Mouse (Mus musculus): ENCODE measurements around the gene Myrip. TPM values are rescaled to one million over a fixed set of nuclear protein-coding genes. Genes with fewer than 3 reads are reported as not detected.

Myrip gene
- polyA plus RNA-seq, 1 experiment from 2014 or later = 0.86 TPM

DNA sequence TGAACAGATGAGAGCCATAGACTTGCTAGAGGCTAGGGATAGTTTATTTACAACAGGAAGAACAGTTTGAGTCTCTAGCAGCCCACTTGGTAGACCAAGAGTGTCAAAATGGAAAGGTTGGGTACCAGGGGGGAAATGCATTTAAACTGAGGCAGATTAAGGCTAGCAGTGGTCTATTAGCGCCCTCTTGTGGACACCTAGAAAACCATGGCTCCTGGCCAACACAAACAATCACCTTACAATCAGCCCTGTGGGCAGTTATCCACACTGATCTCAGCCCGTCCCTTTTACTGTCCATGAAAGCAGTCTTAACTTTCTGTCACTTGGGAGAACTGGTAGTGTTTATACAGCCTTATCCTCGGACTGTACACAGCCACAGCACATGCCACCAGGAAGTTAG is 195.4 kb downstream of the Myrip start:
- Histone ChIP-seq H3K9me3 (ENCODE audit: control insufficient read depth, low read length) (no peaks in the 10 kb centered on the region), H3K27ac (ENCODE audit: low read depth, low read length) (no peak overlapping the region), H3K36me3 (ENCODE audit: control insufficient read depth, insufficient read depth, low read length) (peaks cover 13% of the 10 kb centered on the region), H3K4me3 (ENCODE audit: low read depth, low read length) (no peak overlapping the region), H3K27me3 (ENCODE audit: control insufficient read depth, insufficient read depth, low read length) (no peaks in the 10 kb centered on the region), H3K4me2 (ENCODE audit: low read depth, low read length, severe bottlenecking) (no peak overlapping the region), H3K9ac (ENCODE audit: low read length) (no peak overlapping the region), H3K4me1 (replicated peaks; ENCODE audit: control insufficient read depth, insufficient read depth, low read length) (peaks cover 7% of the 10 kb centered on the region)
- 13% methylated on average over 3 of the region's 3 CpGs for WGBS
- ATAC-seq (replicated peaks; ENCODE audit: low FRiP score) (peak; percentile 22), DNase-seq (ENCODE audit: low spot score) (peak; percentile 77)

DNA sequence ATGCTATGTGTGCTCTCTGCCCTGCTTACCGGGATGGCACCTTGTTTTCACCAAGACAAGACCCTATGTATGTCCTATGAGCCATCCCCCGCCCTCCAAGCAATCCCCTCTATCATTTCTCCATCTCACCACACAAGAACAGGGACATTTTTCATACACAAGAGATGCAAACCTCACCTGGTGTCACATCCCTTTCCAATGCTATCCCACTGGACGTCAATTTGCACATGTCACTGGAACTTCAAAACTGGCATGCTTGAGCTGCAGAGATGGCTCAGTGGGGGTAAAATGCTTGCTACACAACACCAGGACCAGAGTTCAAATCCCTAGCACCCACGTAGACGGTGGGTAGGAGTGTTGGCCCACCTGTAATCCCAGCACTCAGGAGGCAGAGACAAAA is 196.7 kb downstream of the Myrip start:
- Histone ChIP-seq H3K4me1 (replicated peaks; ENCODE audit: control insufficient read depth, insufficient read depth, low read length) (peaks cover 7% of the 10 kb centered on the region), H3K36me3 (ENCODE audit: control insufficient read depth, insufficient read depth, low read length) (peaks cover 13% of the 10 kb centered on the region), H3K27me3 (ENCODE audit: control insufficient read depth, insufficient read depth, low read length) (no peaks in the 10 kb centered on the region), H3K4me2 (ENCODE audit: low read depth, low read length, severe bottlenecking) (no peak overlapping the region), H3K4me3 (ENCODE audit: low read depth, low read length) (no peak overlapping the region), H3K27ac (ENCODE audit: low read depth, low read length) (no peak overlapping the region), H3K9me3 (ENCODE audit: control insufficient read depth, low read length) (no peaks in the 10 kb centered on the region), H3K9ac (ENCODE audit: low read length) (no peak overlapping the region)
- no peak for DNase-seq (ENCODE audit: low spot score)
- no peak for ATAC-seq (replicated peaks; ENCODE audit: low FRiP score)
- WGBS = 86% methylated on average over 5 of the region's 5 CpGs

DNA sequence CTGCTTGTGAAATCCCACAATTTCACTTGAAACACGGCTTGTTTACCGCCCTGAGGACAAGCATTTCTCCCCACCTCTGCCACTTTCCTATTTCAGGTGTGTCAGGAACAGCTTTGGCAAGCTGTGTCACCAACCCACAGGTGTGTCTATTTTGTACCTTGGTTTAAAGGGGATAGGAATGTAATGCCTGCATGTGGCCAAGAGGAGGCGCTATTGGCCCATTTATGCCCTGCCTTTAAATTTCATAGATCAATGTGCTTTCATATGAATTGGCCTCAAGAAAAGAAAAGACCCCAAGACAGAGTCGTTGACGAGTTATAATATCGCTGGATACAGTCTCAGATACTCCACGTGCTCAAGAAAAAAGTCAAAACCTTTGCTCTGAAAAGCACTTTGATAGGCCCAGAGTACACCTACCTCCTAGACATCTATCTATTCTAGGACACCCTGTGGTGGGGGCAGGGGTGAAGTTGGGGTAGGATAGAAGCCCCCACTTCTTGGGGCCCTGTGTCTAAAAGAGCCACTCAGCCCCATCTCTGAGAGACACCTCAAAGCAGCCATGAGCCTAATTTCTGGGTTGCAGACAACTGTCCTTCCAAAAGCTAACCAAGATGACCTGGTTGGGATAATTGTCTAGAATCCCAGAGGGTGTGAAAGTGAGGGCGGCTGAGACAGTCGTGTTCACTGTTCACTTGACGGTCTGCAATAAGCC is 200.0 kb downstream of the Myrip start:
- Histone ChIP-seq H3K4me1 (replicated peaks; ENCODE audit: control insufficient read depth, insufficient read depth, low read length) (no peaks in the 10 kb centered on the region), H3K27ac (ENCODE audit: low read depth, low read length) (no peak overlapping the region), H3K27me3 (ENCODE audit: control insufficient read depth, insufficient read depth, low read length) (no peaks in the 10 kb centered on the region), H3K9me3 (ENCODE audit: control insufficient read depth, low read length) (no peaks in the 10 kb centered on the region), H3K36me3 (ENCODE audit: control insufficient read depth, insufficient read depth, low read length) (no peaks in the 10 kb centered on the region), H3K4me3 (ENCODE audit: low read depth, low read length) (no peak overlapping the region), H3K9ac (ENCODE audit: low read length) (no peak overlapping the region), H3K4me2 (ENCODE audit: low read depth, low read length, severe bottlenecking) (no peak overlapping the region)
- DNase-seq (ENCODE audit: low spot score) = peak; percentile 58
- WGBS = 42% methylated on average over 10 of the region's 10 CpGs
- peak; percentile 35; the same call in 1 of the 2 replicates for ATAC-seq (replicated peaks; ENCODE audit: low FRiP score)

DNA sequence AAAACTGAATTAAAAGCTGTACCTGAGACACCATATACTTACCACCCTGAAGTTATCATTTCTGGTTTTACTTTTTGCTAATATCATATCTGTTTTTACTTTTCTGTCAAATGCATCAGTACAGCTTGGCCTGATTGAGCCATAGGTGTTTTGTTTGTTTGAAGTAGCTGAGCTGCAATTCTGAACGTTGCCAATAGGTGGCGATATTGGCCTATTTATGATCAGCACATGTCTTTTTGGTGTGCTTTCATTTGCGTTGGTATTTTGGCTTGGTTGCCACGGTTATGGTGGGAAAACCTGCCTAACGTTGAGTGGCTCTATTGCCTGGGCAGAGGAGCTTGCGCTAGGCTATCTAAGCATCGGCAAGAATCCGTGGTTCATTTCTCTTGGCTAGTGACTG is 200.7 kb downstream of the Myrip start:
- Histone ChIP-seq H3K4me3 (ENCODE audit: low read depth, low read length) (no peak overlapping the region), H3K27me3 (ENCODE audit: control insufficient read depth, insufficient read depth, low read length) (no peaks in the 10 kb centered on the region), H3K9ac (ENCODE audit: low read length) (no peak overlapping the region), H3K4me2 (ENCODE audit: low read depth, low read length, severe bottlenecking) (no peak overlapping the region), H3K4me1 (replicated peaks; ENCODE audit: control insufficient read depth, insufficient read depth, low read length) (no peaks in the 10 kb centered on the region), H3K27ac (ENCODE audit: low read depth, low read length) (no peak overlapping the region), H3K9me3 (ENCODE audit: control insufficient read depth, low read length) (peaks cover 3% of the 10 kb centered on the region; the same call in 1 of the 2 replicates), H3K36me3 (ENCODE audit: control insufficient read depth, insufficient read depth, low read length) (no peaks in the 10 kb centered on the region)
- WGBS = 9% methylated on average over 8 of the region's 8 CpGs
- DNase-seq (ENCODE audit: low spot score) (peak; percentile 91), ATAC-seq (replicated peaks; ENCODE audit: low FRiP score) (peak; percentile 62; the same call in 1 of the 2 replicates)

DNA sequence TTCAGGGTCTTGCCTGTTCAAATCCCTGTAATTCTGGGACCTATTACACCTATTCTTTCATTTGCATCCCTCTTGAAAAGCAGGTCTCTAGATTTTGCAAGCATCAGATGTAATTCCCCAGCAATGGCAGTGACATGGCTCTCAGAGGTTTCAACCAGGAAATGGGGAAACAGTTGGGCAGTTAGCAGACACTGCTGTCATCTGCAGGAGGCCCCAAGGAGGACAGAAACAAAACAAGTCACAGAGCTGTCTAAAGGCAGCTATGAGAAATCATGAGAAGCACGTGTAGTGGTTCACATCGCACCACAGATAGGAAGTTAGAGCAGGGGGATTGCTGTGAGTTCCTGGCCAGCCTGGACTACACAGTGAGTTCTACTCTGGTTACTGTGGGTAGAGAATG is 203.1 kb downstream of the Myrip start:
- no peak overlapping the region for H3K9ac ChIP-seq (ENCODE audit: low read length)
- DNase-seq (ENCODE audit: low spot score) (no peak), ATAC-seq (replicated peaks; ENCODE audit: low FRiP score) (no peak)
- no peak overlapping the region for H3K4me3 ChIP-seq (ENCODE audit: low read depth, low read length)
- no peaks in the 10 kb centered on the region for H3K36me3 ChIP-seq (ENCODE audit: control insufficient read depth, insufficient read depth, low read length)
- H3K4me1 ChIP-seq (replicated peaks; ENCODE audit: control insufficient read depth, insufficient read depth, low read length) = no peaks in the 10 kb centered on the region
- no peak overlapping the region for H3K27ac ChIP-seq (ENCODE audit: low read depth, low read length)
- WGBS = 89% methylated on average over 2 of the region's 2 CpGs
- H3K4me2 ChIP-seq (ENCODE audit: low read depth, low read length, severe bottlenecking) = no peak overlapping the region
- H3K27me3 ChIP-seq (ENCODE audit: control insufficient read depth, insufficient read depth, low read length) = no peaks in the 10 kb centered on the region
- H3K9me3 ChIP-seq (ENCODE audit: control insufficient read depth, low read length) = peaks cover 5% of the 10 kb centered on the region; the same call in 1 of the 2 replicates

DNA sequence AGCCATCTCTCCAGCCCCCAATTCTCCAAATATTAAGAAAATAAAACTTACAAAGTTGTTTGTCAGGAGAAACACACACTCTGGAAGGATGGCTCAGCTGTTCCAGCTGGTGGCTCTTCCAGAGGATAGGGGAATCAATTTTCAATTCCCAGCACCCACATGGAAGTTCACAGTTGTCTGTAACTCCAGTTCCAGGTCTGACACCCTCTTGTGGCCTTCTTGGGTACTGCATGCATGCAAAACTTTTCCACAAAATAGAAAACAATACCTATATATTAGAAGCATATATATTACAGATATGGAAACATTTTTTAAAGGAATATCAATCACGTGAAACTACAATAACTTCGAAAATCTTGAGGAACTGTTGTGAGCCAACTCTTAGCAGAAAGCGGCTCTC is 210.5 kb downstream of the Myrip start:
- Histone ChIP-seq H3K36me3 (ENCODE audit: control insufficient read depth, insufficient read depth, low read length) (no peaks in the 10 kb centered on the region), H3K27me3 (ENCODE audit: control insufficient read depth, insufficient read depth, low read length) (no peaks in the 10 kb centered on the region), H3K4me3 (ENCODE audit: low read depth, low read length) (no peak overlapping the region), H3K4me1 (replicated peaks; ENCODE audit: control insufficient read depth, insufficient read depth, low read length) (no peaks in the 10 kb centered on the region), H3K9me3 (ENCODE audit: control insufficient read depth, low read length) (peaks cover 4% of the 10 kb centered on the region; the same call in 1 of the 2 replicates), H3K9ac (ENCODE audit: low read length) (no peak overlapping the region), H3K4me2 (ENCODE audit: low read depth, low read length, severe bottlenecking) (no peak overlapping the region), H3K27ac (ENCODE audit: low read depth, low read length) (no peak overlapping the region)
- no peak for DNase-seq (ENCODE audit: low spot score)
- ATAC-seq (replicated peaks; ENCODE audit: low FRiP score) = no peak
- WGBS = 81% methylated on average over 3 of the region's 3 CpGs

DNA sequence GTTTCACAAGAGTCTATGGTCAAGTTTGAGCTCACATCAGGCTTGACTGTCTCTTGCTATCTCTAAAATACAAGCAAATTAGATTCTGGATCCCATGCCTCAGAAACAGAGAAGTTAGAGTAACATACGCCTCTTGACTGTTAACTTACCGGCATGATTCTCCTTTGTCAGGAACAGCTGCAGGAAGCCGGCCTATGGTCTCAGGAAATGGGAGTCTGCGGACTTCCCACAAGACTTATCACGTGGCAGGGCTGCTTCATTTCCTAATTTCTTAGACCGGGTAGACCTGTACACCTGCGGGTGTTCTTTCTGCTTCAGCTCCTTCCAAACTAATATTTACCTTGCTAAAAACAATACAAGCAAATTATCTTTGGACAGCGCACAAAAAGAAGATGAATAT is 215.4 kb downstream of the Myrip start:
- 89% methylated on average over 8 of the region's 8 CpGs for WGBS
- Histone ChIP-seq H3K4me1 (replicated peaks; ENCODE audit: control insufficient read depth, insufficient read depth, low read length) (no peaks in the 10 kb centered on the region), H3K36me3 (ENCODE audit: control insufficient read depth, insufficient read depth, low read length) (no peaks in the 10 kb centered on the region), H3K27ac (ENCODE audit: low read depth, low read length) (no peak overlapping the region), H3K27me3 (ENCODE audit: control insufficient read depth, insufficient read depth, low read length) (no peaks in the 10 kb centered on the region), H3K4me2 (ENCODE audit: low read depth, low read length, severe bottlenecking) (no peak overlapping the region), H3K9ac (ENCODE audit: low read length) (no peak overlapping the region), H3K4me3 (ENCODE audit: low read depth, low read length) (no peak overlapping the region), H3K9me3 (ENCODE audit: control insufficient read depth, low read length) (no peaks in the 10 kb centered on the region)
- ATAC-seq (replicated peaks; ENCODE audit: low FRiP score) = no peak
- no peak for DNase-seq (ENCODE audit: low spot score)

DNA sequence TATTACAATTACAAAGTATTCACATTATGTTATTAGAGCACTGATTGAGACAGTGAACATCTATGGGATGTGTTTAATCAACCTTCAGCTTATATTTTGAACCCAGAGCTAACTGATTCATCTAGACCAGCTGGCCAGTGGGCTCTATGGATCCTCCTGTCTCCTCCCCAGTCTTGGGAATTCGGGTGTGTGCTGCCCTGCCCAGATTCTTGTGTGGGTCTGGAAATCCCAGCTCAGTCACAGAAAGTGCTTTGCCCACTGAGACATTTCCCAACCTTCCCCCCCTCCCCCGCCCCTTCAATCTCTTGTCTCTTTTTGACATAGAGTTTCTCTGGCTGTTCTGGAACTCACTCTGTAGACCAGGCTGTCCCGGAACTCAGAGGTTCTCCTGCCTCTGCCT is 217.6 kb downstream of the Myrip start:
- Histone ChIP-seq H3K9ac (ENCODE audit: low read length) (no peak overlapping the region), H3K4me2 (ENCODE audit: low read depth, low read length, severe bottlenecking) (no peak overlapping the region), H3K27ac (ENCODE audit: low read depth, low read length) (no peak overlapping the region), H3K27me3 (ENCODE audit: control insufficient read depth, insufficient read depth, low read length) (no peaks in the 10 kb centered on the region), H3K4me1 (replicated peaks; ENCODE audit: control insufficient read depth, insufficient read depth, low read length) (no peaks in the 10 kb centered on the region), H3K9me3 (ENCODE audit: control insufficient read depth, low read length) (no peaks in the 10 kb centered on the region), H3K36me3 (ENCODE audit: control insufficient read depth, insufficient read depth, low read length) (no peaks in the 10 kb centered on the region), H3K4me3 (ENCODE audit: low read depth, low read length) (no peak overlapping the region)
- ATAC-seq (replicated peaks; ENCODE audit: low FRiP score) (no peak), DNase-seq (ENCODE audit: low spot score) (no peak)
- 87% methylated on average over 3 of the region's 3 CpGs for WGBS

DNA sequence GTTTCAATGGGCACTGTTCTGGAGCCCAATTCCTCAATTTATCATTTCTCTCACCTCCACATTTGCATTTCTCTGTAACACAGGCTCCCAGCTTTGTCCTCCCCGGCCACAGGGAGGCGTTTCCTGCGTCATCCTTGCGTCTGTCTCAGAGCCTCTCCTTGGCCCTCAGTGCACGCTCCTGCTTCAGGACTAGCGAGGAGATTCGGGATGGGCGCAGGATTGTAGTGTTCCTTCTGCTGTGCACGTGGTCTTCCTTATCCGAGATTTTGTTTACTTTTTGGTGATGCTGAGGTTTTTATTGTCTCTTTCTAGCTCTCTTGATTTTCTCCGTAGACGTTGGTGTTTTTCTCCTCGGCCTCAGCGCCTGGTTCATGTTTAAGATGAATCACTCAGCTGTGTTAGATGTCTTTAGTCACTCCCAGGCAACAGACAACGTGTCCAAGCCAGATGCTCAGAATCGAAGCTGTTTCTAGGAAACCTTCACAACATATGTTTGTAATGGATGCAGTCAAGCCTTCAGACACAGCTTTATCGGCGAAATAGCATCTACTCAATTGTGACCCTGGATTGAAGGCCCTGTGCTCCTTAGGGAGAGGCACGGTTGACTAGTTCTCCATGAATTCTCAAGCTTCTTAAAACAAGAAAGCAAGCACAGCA is 218.3 kb downstream of the Myrip start:
- ATAC-seq (replicated peaks; ENCODE audit: low FRiP score) = no peak
- Histone ChIP-seq H3K27ac (ENCODE audit: low read depth, low read length) (no peak overlapping the region), H3K36me3 (ENCODE audit: control insufficient read depth, insufficient read depth, low read length) (no peaks in the 10 kb centered on the region), H3K4me2 (ENCODE audit: low read depth, low read length, severe bottlenecking) (no peak overlapping the region), H3K4me1 (replicated peaks; ENCODE audit: control insufficient read depth, insufficient read depth, low read length) (no peaks in the 10 kb centered on the region), H3K4me3 (ENCODE audit: low read depth, low read length) (no peak overlapping the region), H3K9ac (ENCODE audit: low read length) (no peak overlapping the region), H3K27me3 (ENCODE audit: control insufficient read depth, insufficient read depth, low read length) (no peaks in the 10 kb centered on the region), H3K9me3 (ENCODE audit: control insufficient read depth, low read length) (no peaks in the 10 kb centered on the region)
- no peak for DNase-seq (ENCODE audit: low spot score)
- 69% methylated on average over 19 of the region's 19 CpGs for WGBS
